Mouse (Mus musculus): ENCODE measurements around the gene Mesp1.

Mesp1 gene

GRCm38 (mm10) chr7:79742277-79742658 lies 51.3 kb downstream of the Mesp1 start:
- no peak for DNase-seq (ENCODE audit: low spot score in 2 of 2)
